Mouse (Mus musculus) liver, postnatal 0 days (tissue): Measurements from ENCODE around the gene Gpr108. TPM values are rescaled to one million over a fixed set of nuclear protein-coding genes. Genes with fewer than 3 reads are reported as not detected.
A peak's percentile ranks its signal among the peaks of the same experiment; 100 is the strongest.
"Not testable (repeated sequence)": the region's sequence is repeated elsewhere in the genome, so short reads cannot be mapped to it uniquely, and the experiment has no call there.

Experiments
- ATAC-seq: fragments of 200-750 bp; cut with Nextera tagmentation; 2 replicates; pipeline ENCODE4 v1.8.0; 2017; ENCODE audit warnings: mild to moderate bottlenecking, moderate library complexity
- DNase-seq: peaks from one replicate; pipeline ENCODE4 v3.0.0-alpha.2; 2016
- H3K27ac ChIP-seq: fragments of 300-500 bp; sonication (generic); 2 replicates; pipeline ENCODE4 v1.5.1; 2014; ENCODE audit warnings: antibody characterized with exemption, moderate library complexity, mild to moderate bottlenecking, low read depth
- H3K27me3 ChIP-seq: fragments of 300-500 bp; sonication (generic); 2 replicates; pipeline ENCODE4 v1.6.1; 2014; ENCODE audit warnings: low read length, control low read depth, mixed read lengths; ENCODE audit not compliant: insufficient read depth
- H3K36me3 ChIP-seq: fragments of 300-500 bp; sonication (generic); replicated peaks from 2 replicates; pipeline ENCODE4 v1.6.1; 2014; ENCODE audit warnings: mild to moderate bottlenecking, control low read depth, low read length, moderate library complexity, mixed read lengths; ENCODE audit not compliant: insufficient read depth
- H3K4me1 ChIP-seq: fragments of 300-500 bp; sonication (generic); 2 replicates; pipeline ENCODE4 v1.6.1; 2014; ENCODE audit warnings: antibody characterized with exemption, mild to moderate bottlenecking, control low read depth; ENCODE audit not compliant: insufficient read depth
- H3K4me2 ChIP-seq: fragments of 300-500 bp; sonication (generic); 2 replicates; pipeline ENCODE4 v1.6.1; 2014; ENCODE audit warnings: low read depth, mild to moderate bottlenecking, low read length, moderate library complexity, mixed read lengths
- H3K4me3 ChIP-seq: fragments of 300-500 bp; sonication (generic); 2 replicates; pipeline ENCODE4 v1.5.1; 2014; ENCODE audit warnings: low read depth, low read length
- H3K9ac ChIP-seq: fragments of 300-500 bp; sonication (generic); replicated peaks from 2 replicates; pipeline ENCODE4 v1.6.1; 2014; ENCODE audit warnings: mild to moderate bottlenecking, moderate library complexity
- H3K9me3 ChIP-seq: fragments of 300-500 bp; sonication (generic); 2 replicates; pipeline ENCODE4 v1.6.1; 2016; ENCODE audit warnings: mild to moderate bottlenecking, control low read depth, low read length, mixed read lengths
- CTCF ChIP-seq: sonication (generic); IDR thresholded peaks from 2 replicates; pipeline ENCODE4 v1.5.1; 2016; ENCODE audit warnings: antibody characterized with exemption, low read depth
- EP300 ChIP-seq: IDR thresholded peaks from 2 replicates; pipeline ENCODE4 v1.6.1; 2016; ENCODE audit warnings: antibody characterized with exemption, low read depth, mild to moderate bottlenecking
- WGBS: fragments of 180-500 bp; shearing (Covaris S2); extraction: QIAGEN DNeasy Blood & Tissue Kit; methylation state at CpG from one replicate; pipeline ENCODE4 v1.1.7; 2014; ENCODE audit not compliant: insufficient replicate concordance; 5-methylcytosine and 5-hydroxymethylcytosine counted together
- polyA plus RNA-seq: library from polyadenylated mRNA; unstranded; fragments of >200 nt; fragmentation: Nextera tagmentation; extraction: Ambion mirVana; gene quantifications from 2 replicates; pipeline ENCODE4 v1.2.1, GENCODE M21; 2015

The Gpr108 gene
- polyA plus RNA-seq, 1 experiment from 2014 or later, result 9.2 TPM

- TF ChIP-seq EP300 (no peak), CTCF (no peak)
- H3K4me1 ChIP-seq, result peaks cover 29% of the 10 kb centered on the region
- H3K27ac ChIP-seq, result peak overlapping the region; percentile 91
- peak overlapping the region; percentile 67 for H3K9ac ChIP-seq
- DNase-seq, result no peak
- no peaks in the 10 kb centered on the region for H3K27me3 ChIP-seq
- 24% methylated on average over 9 of the region's 9 CpGs for WGBS
- H3K36me3 ChIP-seq, result no peaks in the 10 kb centered on the region
- peak overlapping the region; percentile 57 for H3K4me3 ChIP-seq
- peak overlapping the region; percentile 58 for H3K4me2 ChIP-seq
- H3K9me3 ChIP-seq, result no peaks in the 10 kb centered on the region
- peak; percentile 5; the same call in 1 of the 2 replicates for ATAC-seq
Measured at GRCm38 (mm10) chr17:57279591-57280224, 31.5 kb upstream of the Gpr108 start.

GRCm38 (mm10) chr17:57278943-57279590 lies 30.8 kb upstream of the Gpr108 start, which contains the start of gene Vav1:
Gene Vav1, plus strand, starts transcription at chr17:57279100.
- Histone ChIP-seq H3K27ac (peak within 1 kb of the TSS; percentile 91), H3K9me3 (no peaks in the 10 kb centered on the region), H3K4me2 (peak within 1 kb of the TSS; percentile 58), H3K27me3 (no peaks in the 10 kb centered on the region), H3K9ac (peak within 1 kb of the TSS; percentile 67), H3K36me3 (no peaks in the 10 kb centered on the region), H3K4me3 (peak within 1 kb of the TSS; percentile 57), H3K4me1 (peaks cover 27% of the 10 kb centered on the region)
- WGBS, result 18% methylated on average over 26 of the region's 26 CpGs
- peak; percentile 40 for ATAC-seq
- no peak for TF ChIP-seq EP300
- no peak for TF ChIP-seq CTCF
- peak; percentile 83 for DNase-seq

GRCm38 (mm10) chr17:57278537-57278936 lies 30.3 kb upstream of the Gpr108 start:
- peak overlapping the region; percentile 58 for H3K4me2 ChIP-seq
- peak overlapping the region; percentile 57; the same call in 1 of the 2 replicates for H3K4me3 ChIP-seq
- 42% methylated on average over 2 of the region's 2 CpGs for WGBS
- no peak for TF ChIP-seq CTCF
- no peak for TF ChIP-seq EP300
- ATAC-seq, result no peak
- no peaks in the 10 kb centered on the region for H3K27me3 ChIP-seq
- peak overlapping the region; percentile 91 for H3K27ac ChIP-seq
- no peaks in the 10 kb centered on the region for H3K36me3 ChIP-seq
- H3K9me3 ChIP-seq, result no peaks in the 10 kb centered on the region
- H3K9ac ChIP-seq, result peak overlapping the region; percentile 67
- peaks cover 27% of the 10 kb centered on the region for H3K4me1 ChIP-seq
- no peak for DNase-seq

GRCm38 (mm10) chr17:57277598-57278261 lies 29.5 kb upstream of the Gpr108 start:
- peaks cover 27% of the 10 kb centered on the region for H3K4me1 ChIP-seq
- H3K9me3 ChIP-seq, H3K27ac ChIP-seq, H3K9ac ChIP-seq, H3K4me3 ChIP-seq, H3K27me3 ChIP-seq, ATAC-seq, H3K36me3 ChIP-seq, H3K4me2 ChIP-seq, DNase-seq: not testable (repeated sequence)
- 66% methylated on average over 4 of the region's 5 CpGs for WGBS

GRCm38 (mm10) chr17:57276634-57277121 lies 28.4 kb upstream of the Gpr108 start:
- WGBS, result under 1% methylated on average over 20 of the region's 20 CpGs
- 0 out of 2 replicates have a peak, but pooled peaks have one; percentile 28 for ATAC-seq
- Histone ChIP-seq H3K4me3 (peak overlapping the region; percentile 62), H3K9me3 (no peaks in the 10 kb centered on the region), H3K27ac (peak overlapping the region; percentile 9; the same call in 1 of the 2 replicates), H3K27me3 (no peaks in the 10 kb centered on the region), H3K36me3 (no peaks in the 10 kb centered on the region), H3K4me1 (peaks cover 27% of the 10 kb centered on the region), H3K9ac (peak overlapping the region; percentile 59), H3K4me2 (peak overlapping the region; percentile 90)
- DNase-seq, result peak; percentile 68
- TF ChIP-seq CTCF, result peak; percentile 92
- TF ChIP-seq EP300, result no peak

- WGBS, result 4% methylated on average over 13 of the region's 13 CpGs
- peak; percentile 4; the same call in 1 of the 2 replicates for ATAC-seq
- H3K27me3 ChIP-seq, result no peaks in the 10 kb centered on the region
- no peaks in the 10 kb centered on the region for H3K9me3 ChIP-seq
- peaks cover 25% of the 10 kb centered on the region for H3K4me1 ChIP-seq
- TF ChIP-seq EP300 (no peak), CTCF (no peak)
- H3K36me3 ChIP-seq, result no peaks in the 10 kb centered on the region
- no peak for DNase-seq
- H3K9ac ChIP-seq, result peak overlapping the region; percentile 59; the same call in 1 of the 2 replicates
- peak overlapping the region; percentile 62 for H3K4me3 ChIP-seq
- H3K27ac ChIP-seq, result no peak overlapping the region; the same call in 1 of the 2 replicates
- peak overlapping the region; percentile 90 for H3K4me2 ChIP-seq
Measured at GRCm38 (mm10) chr17:57275997-57276351, 27.7 kb upstream of the Gpr108 start.
